ENCODE assay signal across 8 mouse cellular contexts in genomic region chr6:6577291-6577690, GRCm38 (mm10). TPM values are rescaled to one million over a fixed set of nuclear protein-coding genes. Genes with fewer than 3 reads are reported as not detected.
DNase-seq lines count a peak whose midpoint lies in the region; ATAC-seq and TF ChIP-seq lines count a peak whose summit lies in the region.

No protein-coding gene starts in this region.

- no peak for DNase-seq in kidney, postnatal 0 days (ENCODE audit: low spot score)
- DNase-seq in kidney, postnatal 25 days = no peak
- DNase-seq in Muller cell, postnatal 12 days (ENCODE audit: inconsistent ontology term) = no peak
- DNase-seq in left cerebral cortex, adult 9 months (ENCODE audit: low spot score in 2 of 2) = no peak
- DNase-seq in gastrocnemius, postnatal 36 days = no peak

- no peaks in the 10 kb centered on the region for H3K9me3 ChIP-seq in kidney, postnatal 0 days (replicated peaks; ENCODE audit: low read length)
- no peaks in the 10 kb centered on the region for H3K9me3 ChIP-seq in embryonic facial prominence, embryonic 12.5 days
- no peaks in the 10 kb centered on the region for H3K9me3 ChIP-seq in intestine, postnatal 0 days (ENCODE audit: control insufficient read depth)
- H3K9me3 ChIP-seq in neural tube, embryonic 12.5 days = no peaks in the 10 kb centered on the region

- H3K4me1 ChIP-seq in kidney, postnatal 0 days (replicated peaks; ENCODE audit: insufficient read depth, low read length) = no peaks in the 10 kb centered on the region
- peaks cover 5% of the 10 kb centered on the region for H3K4me1 ChIP-seq in embryonic facial prominence, embryonic 12.5 days
- no peaks in the 10 kb centered on the region for H3K4me1 ChIP-seq in intestine, postnatal 0 days (replicated peaks; ENCODE audit: control insufficient read depth, insufficient read depth, low read length)
- peaks cover 5% of the 10 kb centered on the region for H3K4me1 ChIP-seq in neural tube, embryonic 12.5 days

- H3K9ac ChIP-seq in kidney, postnatal 0 days (ENCODE audit: low read depth, low read length) = peak overlapping the region; percentile 99
- peak overlapping the region; percentile 98 for H3K9ac ChIP-seq in embryonic facial prominence, embryonic 12.5 days
- H3K9ac ChIP-seq in intestine, postnatal 0 days (ENCODE audit: low read depth, low read length) = peak overlapping the region; percentile 98
- H3K9ac ChIP-seq in neural tube, embryonic 12.5 days = peak overlapping the region; percentile 96

- H3K27ac ChIP-seq in kidney, postnatal 0 days = no peak overlapping the region
- H3K27ac ChIP-seq in embryonic facial prominence, embryonic 12.5 days = 0 out of 2 replicates have a peak overlapping the region, but pooled peaks have one; percentile 88
- no peak overlapping the region for H3K27ac ChIP-seq in intestine, postnatal 0 days (ENCODE audit: low read depth, low read length)
- H3K27ac ChIP-seq in neural tube, embryonic 12.5 days = no peak overlapping the region

- peak overlapping the region; percentile 59 for H3K4me2 ChIP-seq in kidney, postnatal 0 days (ENCODE audit: low read length)
- H3K4me2 ChIP-seq in embryonic facial prominence, embryonic 12.5 days (replicated peaks) = peak overlapping the region; percentile 65
- H3K4me2 ChIP-seq in intestine, postnatal 0 days (replicated peaks; ENCODE audit: low read depth) = peak overlapping the region; percentile 68
- peak overlapping the region; percentile 79 for H3K4me2 ChIP-seq in neural tube, embryonic 12.5 days (replicated peaks)

- WGBS in kidney, postnatal 0 days = 49% methylated on average over 3 of the region's 3 CpGs
- WGBS in embryonic facial prominence, embryonic 12.5 days = 68% methylated on average over 3 of the region's 3 CpGs
- WGBS in intestine, postnatal 0 days = 52% methylated on average over 3 of the region's 3 CpGs
- 74% methylated on average over 3 of the region's 3 CpGs for WGBS in neural tube, embryonic 12.5 days

- peaks cover 7% of the 10 kb centered on the region for H3K36me3 ChIP-seq in kidney, postnatal 0 days (ENCODE audit: insufficient read depth, low read length)
- H3K36me3 ChIP-seq in embryonic facial prominence, embryonic 12.5 days = peaks cover 7% of the 10 kb centered on the region
- H3K36me3 ChIP-seq in intestine, postnatal 0 days (ENCODE audit: control insufficient read depth, insufficient read depth) = no peaks in the 10 kb centered on the region
- H3K36me3 ChIP-seq in neural tube, embryonic 12.5 days = peaks cover 4% of the 10 kb centered on the region; the same call in 1 of the 2 replicates

- H3K27me3 ChIP-seq in kidney, postnatal 0 days (ENCODE audit: insufficient read depth, low read length) = no peaks in the 10 kb centered on the region
- H3K27me3 ChIP-seq in embryonic facial prominence, embryonic 12.5 days = no peaks in the 10 kb centered on the region
- no peaks in the 10 kb centered on the region for H3K27me3 ChIP-seq in intestine, postnatal 0 days (replicated peaks; ENCODE audit: control insufficient read depth, insufficient read depth, low read length)
- no peaks in the 10 kb centered on the region for H3K27me3 ChIP-seq in neural tube, embryonic 12.5 days (replicated peaks)

- intact Hi-C loops in gastrocnemius, postnatal 36 days (cut with DNase I) = no loop called here

- TF ChIP-seq CTCF in kidney, postnatal 0 days (IDR thresholded peaks at IDR 0.05; ENCODE audit: low read depth) = no peak
- TF ChIP-seq CTCF in intestine, postnatal 0 days (IDR thresholded peaks at IDR 0.05; ENCODE audit: low read depth) = no peak

- no peak for ATAC-seq in kidney, postnatal 0 days (replicated peaks; ENCODE audit: low FRiP score, low read depth)
- ATAC-seq in embryonic facial prominence, embryonic 12.5 days (ENCODE audit: insufficient number of reproducible peaks, insufficient read depth, low FRiP score, low TSS enrichment) = no peak
- no peak for ATAC-seq in intestine, postnatal 0 days
- no peak for ATAC-seq in neural tube, embryonic 12.5 days (ENCODE audit: low FRiP score, low read depth)

- peak overlapping the region; percentile 96 for H3K4me3 ChIP-seq in kidney, postnatal 0 days (replicated peaks; ENCODE audit: low read depth, low read length)
- peak overlapping the region; percentile 91 for H3K4me3 ChIP-seq in embryonic facial prominence, embryonic 12.5 days
- H3K4me3 ChIP-seq in intestine, postnatal 0 days (ENCODE audit: low read depth, low read length) = peak overlapping the region; percentile 90
- H3K4me3 ChIP-seq in neural tube, embryonic 12.5 days = peak overlapping the region; percentile 96

RNA-seq across cellular contexts. Expression of gene Sem1, which starts 1.2 kb away (rescaled TPM):
- 255 and 262 TPM in 2 replicates for polyA plus RNA-seq in kidney, postnatal 0 days (2015; fragmentation: Nextera tagmentation; extraction: Ambion mirVana)
- polyA plus RNA-seq in embryonic facial prominence, embryonic 12.5 days (2016; fragmentation: Nextera tagmentation; extraction: Ambion mirVana) = 264 and 290 TPM in 2 replicates
- polyA plus RNA-seq in intestine, postnatal 0 days (2015; fragmentation: Nextera tagmentation; extraction: Ambion mirVana) = 211 and 215 TPM in 2 replicates
- polyA plus RNA-seq in neural tube, embryonic 12.5 days (2016; fragmentation: Nextera tagmentation; extraction: Ambion mirVana) = 204 and 226 TPM in 2 replicates
- total RNA-seq in gastrocnemius, postnatal 36 days (2021) = 10 to 100 TPM; 55.3 to 61.0 TPM
